Mouse (Mus musculus): ENCODE measurements around the gene Scamp1. TPM values are rescaled to one million over a fixed set of nuclear protein-coding genes. Genes with fewer than 3 reads are reported as not detected.

Gene Scamp1
- total RNA-seq, 2 experiments from 2014 or later: 22.4 to 25.9 TPM

DNA sequence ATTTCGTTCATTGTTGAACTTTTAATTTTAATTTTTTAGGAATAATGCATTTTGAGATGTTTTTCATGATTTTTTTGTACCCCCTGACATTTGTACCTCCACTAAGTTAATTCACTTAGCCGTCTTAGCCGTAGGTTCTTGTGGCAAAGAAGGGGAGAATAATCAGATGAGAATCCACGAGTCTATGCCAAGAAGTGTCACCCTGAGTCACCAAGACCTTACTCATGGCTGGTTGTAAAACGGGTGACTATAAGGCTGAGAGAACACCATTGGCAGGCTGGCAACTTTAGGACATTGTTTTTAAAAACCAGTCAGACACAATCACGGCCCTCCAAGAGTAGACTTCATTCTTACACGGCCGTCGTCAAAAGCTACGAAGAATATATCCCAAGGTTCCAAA lies 132.8 kb downstream of the Scamp1 start:
- no peak for DNase-seq (ENCODE audit: low spot score in 2 of 2)

Other genes starting within 250 kb of the Scamp1 start
- 10 to 100 TPM; 80.6 to 93.8 TPM for gene Lhfpl2, start 228.1 kb downstream of the Scamp1 start, total RNA-seq (2021)
- 10 to 100 TPM; 30.2 to 32.4 TPM for gene Ap3b1, start 73.1 kb upstream of the Scamp1 start, total RNA-seq (2021)

Measured in gastrocnemius, postnatal 4 days (tissue).